Mouse (Mus musculus) liver, adult (tissue): ENCODE data around the gene Psph.

ENCODE experiments used
- GATA4 ChIP-seq: IDR thresholded peaks from 2 replicates; pipeline ENCODE4 v1.6.1; 2014; ENCODE audit warnings: mild to moderate bottlenecking, low read length; ENCODE audit not compliant: insufficient replicate concordance

Gene Psph

DNA sequence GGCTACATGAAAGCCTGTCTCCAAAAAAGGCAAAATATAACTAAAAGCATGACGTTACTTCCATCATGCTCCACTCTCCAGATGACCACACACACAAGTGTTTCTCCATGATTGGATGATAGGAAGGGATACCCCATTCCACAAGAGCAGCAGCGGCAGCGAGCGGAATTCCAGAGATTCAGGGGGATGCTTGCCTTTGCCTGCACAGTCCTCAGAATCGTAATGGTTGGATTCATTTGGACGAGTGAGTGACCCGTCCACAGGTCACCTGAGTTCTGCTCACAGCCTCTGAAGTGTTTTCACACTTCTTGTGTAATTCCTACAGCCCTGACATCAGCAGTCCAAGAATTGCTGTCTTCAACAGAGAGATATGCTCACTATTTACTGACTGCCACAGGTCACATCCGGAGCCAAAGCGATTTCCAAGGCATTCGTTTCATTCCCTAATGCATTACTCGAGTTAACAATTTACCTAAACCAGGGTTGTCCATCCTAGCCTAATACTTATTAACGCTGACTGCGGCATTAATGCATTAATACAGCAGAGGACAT is 27.2 kb downstream of the Psph start:
- TF ChIP-seq GATA4 = no peak

DNA sequence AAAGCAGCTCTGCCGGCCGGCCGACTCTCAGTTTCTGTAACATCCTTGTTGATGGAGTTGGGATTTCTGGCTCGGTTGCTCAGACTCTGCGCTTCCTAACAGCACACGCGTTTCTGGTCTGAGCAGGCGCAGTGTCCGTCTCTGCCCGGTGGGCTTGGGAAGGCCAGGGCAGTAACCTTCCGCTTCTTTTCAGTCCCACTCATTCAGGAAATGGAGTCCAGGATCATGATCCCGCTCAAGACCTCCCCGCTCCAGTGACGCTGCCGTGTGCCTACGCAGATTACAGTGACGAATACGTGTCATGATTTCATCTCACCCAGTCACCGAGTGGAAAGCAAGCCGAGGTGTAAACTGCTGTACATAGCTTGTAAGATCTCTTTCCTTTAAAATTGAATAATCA is 30.4 kb downstream of the Psph start:
- no peak for TF ChIP-seq GATA4

DNA sequence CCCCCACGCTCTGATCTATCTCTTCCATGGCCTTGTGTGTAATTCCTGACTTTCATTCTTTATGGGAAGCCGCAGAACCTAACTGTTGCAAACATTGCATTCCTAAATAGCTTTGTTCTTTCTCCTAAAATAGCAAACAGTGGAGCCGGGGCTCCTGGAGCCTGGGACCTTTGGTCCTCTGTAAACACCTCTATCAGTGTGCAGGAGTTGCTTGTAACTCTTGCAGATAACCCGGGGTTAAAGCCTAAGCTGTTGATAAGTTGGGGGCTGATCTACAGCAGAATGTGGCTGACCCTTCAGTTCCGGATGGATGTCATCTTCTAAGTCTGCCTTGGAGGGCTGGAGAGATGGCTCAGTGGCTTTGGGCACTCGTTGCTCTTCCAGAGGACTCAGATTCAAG is 43.2 kb downstream of the Psph start:
- TF ChIP-seq GATA4 = no peak

DNA sequence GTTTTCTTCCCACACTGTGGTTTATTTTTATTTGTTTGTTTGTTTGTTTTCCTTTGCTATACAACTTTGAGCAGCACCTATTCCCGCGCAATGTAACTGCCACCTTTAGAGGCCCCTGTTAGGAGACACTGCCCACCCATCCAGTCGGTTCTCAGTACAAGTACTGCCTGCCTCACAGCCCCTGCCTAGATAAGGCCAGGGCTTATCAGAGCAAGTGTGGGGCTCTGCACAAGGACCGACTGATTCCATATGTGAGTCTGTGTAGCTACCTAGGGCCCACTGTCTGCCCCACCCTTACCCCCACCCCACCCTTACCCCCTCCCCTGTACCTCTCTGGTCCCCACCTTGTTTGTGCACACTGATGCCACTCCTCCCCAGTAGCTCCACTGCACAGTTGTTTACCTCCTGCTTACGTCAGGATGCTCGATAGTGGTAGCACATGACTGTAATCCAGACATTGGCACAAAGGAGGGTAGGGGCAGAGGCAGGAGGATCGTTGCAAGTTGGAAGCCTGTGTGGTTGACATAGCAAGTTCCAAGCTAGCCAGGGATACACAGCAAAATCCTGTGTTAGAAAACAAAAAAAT is 44.3 kb downstream of the Psph start:
- no peak for TF ChIP-seq GATA4

DNA sequence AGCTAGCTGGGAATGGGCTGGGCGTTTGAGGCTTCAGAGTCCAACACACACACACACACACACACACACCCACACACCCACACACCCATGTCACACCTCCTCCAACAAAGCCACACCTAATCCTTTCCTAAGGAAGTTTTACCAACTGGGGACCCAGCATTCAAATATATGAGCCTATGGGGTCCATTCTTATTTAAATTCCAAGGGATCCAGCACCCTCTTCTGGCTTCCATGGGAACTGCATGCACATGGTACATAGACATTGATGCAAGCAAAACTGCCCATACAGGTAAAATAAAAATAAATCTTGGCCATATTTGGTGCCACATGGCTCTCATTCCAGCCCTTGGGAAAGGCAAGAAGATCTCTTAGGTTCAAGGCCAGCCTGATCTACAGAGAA is 46.3 kb downstream of the Psph start:
- TF ChIP-seq GATA4 = no peak

DNA sequence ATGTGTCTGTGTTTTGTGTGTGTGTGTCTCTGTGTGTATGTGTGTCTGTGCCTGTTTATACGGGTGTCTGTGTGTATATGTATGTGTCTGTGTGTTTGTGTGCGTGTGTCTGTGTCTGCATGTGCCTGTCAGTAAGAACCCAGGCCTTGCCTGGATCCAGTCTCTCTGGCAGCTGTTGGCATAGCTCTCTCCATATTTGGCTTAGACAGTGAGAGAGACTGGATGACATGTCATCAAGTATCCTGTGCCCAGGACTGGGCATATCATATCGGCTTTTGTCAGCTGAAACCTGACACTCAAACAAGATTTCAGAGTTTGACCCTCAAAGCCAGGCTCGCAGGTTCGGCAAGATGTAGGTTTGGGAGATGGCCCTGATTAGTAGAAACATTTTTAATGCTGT is 56.2 kb downstream of the Psph start:
- TF ChIP-seq GATA4 = no peak

DNA sequence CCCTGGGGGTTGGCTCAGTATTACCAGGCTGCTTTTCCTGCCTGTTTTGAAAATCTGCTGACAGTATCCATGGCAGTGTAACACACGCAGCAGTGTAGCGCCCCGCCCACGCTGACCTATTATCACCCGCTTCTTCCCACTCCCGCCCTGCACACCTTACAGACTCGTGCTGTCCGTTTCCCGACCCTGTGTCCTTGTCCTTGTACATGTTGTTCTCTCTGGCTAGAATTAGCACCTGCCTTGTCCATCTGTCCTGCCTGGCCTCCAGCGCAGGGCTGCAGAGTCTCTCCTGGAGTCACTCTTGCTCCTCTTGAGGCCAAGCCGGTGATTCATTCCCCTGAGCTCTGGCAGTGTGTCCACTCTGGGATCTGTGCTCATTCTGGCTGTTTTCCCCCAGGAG is 56.9 kb downstream of the Psph start:
- TF ChIP-seq GATA4 = peak; percentile 19; the same call in 1 of the 2 replicates

DNA sequence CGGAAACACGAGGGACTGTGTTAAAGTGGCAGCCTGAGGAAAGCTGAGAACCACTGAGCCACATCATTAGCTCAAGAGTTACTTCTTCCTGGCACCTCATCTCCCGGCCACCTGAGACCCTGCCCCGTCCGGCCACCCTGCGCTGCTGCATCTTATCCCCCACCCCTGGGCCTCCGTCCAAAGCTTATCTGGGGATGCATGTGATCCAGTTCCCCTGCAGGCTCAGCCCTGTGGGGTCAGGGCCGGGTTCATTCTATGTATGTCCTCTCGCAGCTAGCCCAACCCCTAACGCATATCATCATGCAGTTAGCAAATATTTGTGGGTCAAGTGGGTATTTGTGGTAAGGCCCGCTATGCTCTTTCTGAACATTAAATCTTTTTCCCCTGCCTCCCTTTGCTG is 58.0 kb downstream of the Psph start:
- TF ChIP-seq GATA4 = peak; percentile 47; the same call in 1 of the 2 replicates

DNA sequence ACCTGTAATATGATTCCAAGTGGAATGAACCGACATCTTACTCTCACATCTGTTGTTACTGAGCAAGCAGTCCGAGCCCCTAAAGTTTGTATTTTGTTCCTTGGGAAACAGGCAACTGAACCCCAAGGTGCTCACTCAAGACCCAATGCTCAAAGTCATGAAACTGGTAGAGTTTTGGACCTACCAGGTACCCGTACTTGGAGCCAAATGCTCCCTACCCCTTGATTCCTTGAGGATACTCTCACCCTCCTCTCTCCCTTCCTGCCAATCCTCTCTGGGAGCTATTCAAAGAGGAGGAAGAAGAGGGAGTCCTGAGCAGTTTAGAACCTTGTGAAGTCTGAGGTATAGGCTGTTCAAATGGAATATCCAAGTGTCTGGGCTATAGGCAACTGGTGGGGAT is 60.5 kb downstream of the Psph start:
- no peak for TF ChIP-seq GATA4

DNA sequence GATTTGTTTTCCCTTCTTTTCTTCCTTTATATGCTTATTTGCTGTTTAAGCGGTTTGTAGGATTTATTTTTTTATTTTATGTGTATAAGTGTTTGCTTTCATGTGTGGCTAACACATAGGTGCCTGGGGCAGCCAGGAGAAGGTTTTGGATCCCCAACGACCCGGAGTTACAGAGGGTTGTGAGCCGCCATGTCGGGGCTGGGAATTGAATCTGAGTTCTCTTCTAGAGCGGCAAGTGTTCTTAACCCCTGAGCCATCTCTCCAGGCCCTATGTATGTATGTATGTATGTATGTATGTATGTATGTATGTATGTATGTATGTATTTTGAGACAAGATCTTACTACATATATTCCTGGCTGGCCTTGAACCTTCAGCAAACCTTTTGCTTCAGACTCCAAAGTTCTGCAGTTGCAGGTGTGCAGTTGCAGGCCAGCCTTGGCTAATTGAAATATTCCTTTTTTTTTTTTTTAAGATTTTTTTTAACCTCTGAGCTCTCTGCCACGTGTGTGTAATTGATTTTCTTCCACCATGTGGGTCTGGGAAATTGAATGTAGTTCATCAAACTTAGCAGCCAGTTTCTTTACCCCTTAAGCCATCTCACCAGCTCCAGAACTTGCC is 61.4 kb downstream of the Psph start:
- no peak for TF ChIP-seq GATA4

DNA sequence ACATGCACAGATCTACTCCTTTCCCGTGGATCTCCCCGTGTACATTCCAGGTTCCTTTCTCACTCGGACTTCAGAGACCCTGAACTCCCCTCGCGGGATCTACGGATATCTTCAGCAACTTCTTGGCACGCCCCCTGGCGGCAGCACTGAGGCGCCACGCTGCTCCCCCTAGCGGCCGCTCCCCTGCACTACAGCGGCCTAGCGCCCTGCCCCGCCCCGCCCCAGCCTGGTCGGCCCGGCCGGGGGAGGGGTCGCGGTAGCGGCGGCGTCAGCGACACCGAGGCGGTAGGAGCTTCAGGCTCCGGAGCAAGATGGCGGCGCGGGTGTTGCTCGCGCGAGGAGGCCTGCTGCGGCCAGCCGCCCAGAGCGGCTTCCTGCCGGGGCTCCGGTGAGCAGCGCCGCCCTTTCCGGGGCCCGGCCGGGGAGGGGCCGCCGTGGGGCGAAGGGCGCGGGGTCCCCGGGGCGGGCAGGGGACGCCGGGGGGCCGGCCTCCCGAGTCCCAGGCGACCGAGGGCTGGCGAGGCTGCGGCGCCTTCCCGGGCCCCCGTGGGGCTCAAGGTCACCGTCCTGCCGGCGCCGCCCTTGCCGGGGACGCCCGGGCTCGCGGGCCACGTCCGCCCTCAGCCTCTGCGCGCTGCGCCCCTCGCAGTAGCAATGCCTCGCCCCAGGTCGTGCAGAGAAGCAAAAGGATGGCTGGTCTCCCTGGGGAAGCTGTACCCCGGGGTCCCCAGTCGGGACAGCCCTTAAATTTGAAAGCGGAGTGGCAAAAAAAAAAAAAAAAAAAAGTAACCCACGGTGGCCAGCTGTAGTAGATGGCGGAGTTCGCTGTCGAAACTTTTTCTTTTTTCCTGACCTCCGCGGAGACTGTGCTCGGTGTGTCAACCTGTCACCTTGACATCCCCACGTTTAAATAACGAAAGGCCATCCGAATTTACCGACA is 62.1 kb downstream of the Psph start, which contains the start of gene Nipsnap2:
Gene Nipsnap2, plus strand, starts transcription at position 230 of the 940 bp plus-strand sequence.
- TF ChIP-seq GATA4 = peak; percentile 80; the same call in 1 of the 2 replicates

DNA sequence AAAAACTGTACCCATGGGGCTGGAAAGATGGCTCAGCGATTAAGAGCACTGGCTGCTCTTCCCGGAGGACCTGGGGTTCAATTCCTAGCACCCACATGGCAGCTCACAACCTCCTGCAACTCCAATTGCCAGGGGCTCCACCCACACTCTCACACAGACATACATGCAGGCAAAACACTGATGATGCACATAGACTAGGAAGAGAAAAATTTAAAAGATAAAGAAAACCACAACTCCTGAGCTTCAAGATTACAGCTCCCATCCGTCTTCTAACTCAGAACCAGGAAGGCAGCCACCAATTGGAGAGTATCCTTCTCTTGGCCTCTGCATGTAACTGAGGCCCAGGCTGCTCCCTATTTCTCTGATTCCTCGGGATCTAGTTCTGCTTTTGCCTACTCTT is 63.0 kb downstream of the Psph start:
- no peak for TF ChIP-seq GATA4

DNA sequence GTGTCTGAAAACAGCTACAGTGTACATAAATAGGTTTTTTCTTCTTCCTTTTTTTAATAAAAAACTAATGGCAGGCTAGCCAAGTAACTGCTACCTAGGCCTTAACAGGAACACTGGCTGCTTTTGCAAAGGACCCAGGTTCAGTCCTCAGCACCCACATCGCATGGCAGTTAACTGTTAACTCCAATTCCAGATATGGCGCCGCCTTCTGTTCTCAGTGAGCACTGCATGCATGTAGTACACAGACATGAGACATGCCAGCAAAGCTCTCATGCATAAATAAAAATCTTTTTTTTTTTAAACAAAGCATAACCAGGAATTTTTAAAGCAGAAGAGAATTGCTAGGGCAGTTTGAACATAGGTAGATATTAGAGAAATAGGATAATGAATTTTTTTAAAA is 67.1 kb downstream of the Psph start:
- no peak for TF ChIP-seq GATA4

DNA sequence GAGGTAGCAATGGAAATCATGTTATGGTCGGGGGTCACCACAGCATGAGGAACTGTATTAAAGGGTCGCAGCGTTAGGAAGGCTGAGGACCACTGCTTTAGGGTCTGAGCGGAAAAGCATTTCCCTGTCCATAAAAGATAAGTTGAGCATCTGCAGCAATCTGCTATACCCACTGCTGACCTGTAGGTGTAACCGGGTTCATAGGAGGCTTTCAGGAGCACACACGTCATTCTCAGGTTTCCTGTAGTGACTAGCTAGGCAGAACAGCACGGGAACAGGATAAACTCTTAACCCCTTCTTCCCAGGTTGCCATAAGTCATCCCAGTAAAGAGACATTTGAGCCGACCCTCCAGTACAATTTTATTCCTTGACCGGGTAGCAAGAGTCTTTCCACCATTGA is 70.2 kb downstream of the Psph start:
- TF ChIP-seq GATA4 = no peak
